Mouse (Mus musculus) bone marrow, adult 2 months (tissue): ENCODE data around the gene Dnase1l1.

Source experiments
- CTCF ChIP-seq: fragments of 200-500 bp; IDR thresholded peaks from 2 replicates; pipeline ENCODE4 v1.5.1; 2011; ENCODE audit warnings: low read length, control low read depth; ENCODE audit not compliant: control insufficient read depth, insufficient read depth
- POLR2A ChIP-seq: fragments of 200-500 bp; IDR thresholded peaks from 2 replicates; pipeline ENCODE4 v1.6.1; 2011; ENCODE audit warnings: low read depth, mild to moderate bottlenecking, control low read depth, low read length, borderline replicate concordance; ENCODE audit not compliant: control insufficient read depth

DNA sequence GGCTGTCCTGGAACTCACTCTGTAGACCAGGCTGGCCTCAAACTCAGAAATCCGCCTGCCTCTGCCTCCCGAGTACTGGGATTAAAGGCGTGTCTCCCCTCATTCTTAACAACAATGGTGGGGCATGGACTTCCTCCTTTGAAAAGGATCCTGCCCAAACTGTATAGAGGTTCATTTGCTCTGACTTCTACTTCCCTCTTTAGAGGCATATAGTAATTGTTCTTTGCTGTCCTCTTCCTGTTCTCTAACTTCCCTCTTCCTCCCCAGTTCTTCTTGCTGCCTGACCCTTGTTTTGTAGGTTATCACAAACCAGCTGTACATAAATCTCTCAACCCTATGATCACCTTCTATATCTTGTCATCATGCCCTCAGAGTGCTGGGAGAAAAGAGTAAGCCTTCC is 17.6 kb upstream of the Dnase1l1 start:
- no peak for TF ChIP-seq CTCF
- TF ChIP-seq POLR2A, result no peak
